ENCODE assay signal across 14 mouse cellular contexts in the genomic region with DNA sequence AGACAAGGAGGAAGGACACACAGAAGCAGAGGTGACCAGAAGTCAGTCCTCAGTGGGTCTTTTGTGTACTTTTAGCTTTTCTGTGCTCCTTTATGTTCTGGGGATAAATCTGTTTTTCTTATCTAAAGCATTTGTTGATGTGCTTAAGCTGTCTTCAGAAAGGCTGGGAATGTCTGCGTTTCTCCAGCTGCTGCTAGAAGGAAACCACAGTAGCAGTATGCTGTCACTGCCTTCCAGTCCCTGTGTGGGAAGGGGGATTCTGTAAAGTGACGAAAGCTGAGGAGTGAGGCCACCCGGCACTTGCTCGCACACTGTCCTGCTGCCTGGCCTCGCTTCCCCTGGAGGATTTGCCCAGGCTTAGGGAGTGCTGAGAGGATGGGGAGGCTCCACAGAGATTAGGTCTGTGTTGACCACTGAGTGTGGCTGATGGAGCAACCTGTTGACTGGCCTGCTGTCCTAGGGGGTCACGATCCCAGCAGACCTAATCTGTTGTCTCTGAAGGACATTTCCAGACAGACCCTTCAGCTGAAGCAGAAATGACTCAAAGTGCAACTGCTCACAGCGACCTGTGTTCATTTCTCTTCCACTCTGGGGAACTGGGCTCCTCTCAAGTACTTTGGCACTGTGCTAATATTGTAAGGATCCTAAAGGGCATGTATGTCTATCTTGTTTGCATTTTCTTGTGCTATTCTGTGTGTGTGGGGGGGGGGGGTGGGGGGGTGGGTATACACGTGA.
DNase-seq lines count a peak whose midpoint lies in the region; ATAC-seq lines count a peak whose summit lies in the region.
"Had no signal": no experiment of that assay in that cellular context is flagged by ENCODE, and none has a peak within 500 bp of the region (broad histone marks: within the 10 kb centered on the region; RNA-seq: fewer than 3 reads in every experiment).

No protein-coding gene starts in this region.

- H3K4me1 ChIP-seq in liver, embryonic 12.5 days = peaks cover 77% of the 10 kb centered on the region
- H3K4me1 ChIP-seq in forebrain, embryonic 14.5 days (ENCODE audit: control insufficient read depth, insufficient read depth, low read length) = peaks cover 22% of the 10 kb centered on the region
- no peaks in the 10 kb centered on the region for H3K4me1 ChIP-seq in intestine, embryonic 15.5 days (replicated peaks)
- H3K4me1 ChIP-seq: embryonic facial prominence, embryonic 12.5 days had no signal

- peak overlapping the region; percentile 57; the same call in 1 of the 2 replicates for H3K27ac ChIP-seq in liver, embryonic 12.5 days
- H3K27ac ChIP-seq in forebrain, embryonic 14.5 days (ENCODE audit: low read depth, low read length) = peak overlapping the region; percentile 67; the same call in 1 of the 2 replicates
- no peak overlapping the region for H3K27ac ChIP-seq in intestine, embryonic 15.5 days
- H3K27ac ChIP-seq: embryonic facial prominence, embryonic 12.5 days had no signal

- peak overlapping the region; percentile 43; the same call in 1 of the 2 replicates for H3K4me2 ChIP-seq in liver, embryonic 12.5 days
- peak overlapping the region; percentile 28 for H3K4me2 ChIP-seq in forebrain, embryonic 14.5 days (ENCODE audit: low read length)
- H3K4me2 ChIP-seq in intestine, embryonic 15.5 days (replicated peaks) = no peak overlapping the region
- H3K4me2 ChIP-seq: embryonic facial prominence, embryonic 12.5 days had no signal

- no peak overlapping the region for H3K4me3 ChIP-seq in liver, embryonic 12.5 days
- H3K4me3 ChIP-seq in forebrain, embryonic 14.5 days (ENCODE audit: low read depth, low read length) = no peak overlapping the region
- H3K4me3 ChIP-seq in intestine, embryonic 15.5 days (replicated peaks) = no peak overlapping the region
- H3K4me3 ChIP-seq: embryonic facial prominence, embryonic 12.5 days had no signal

- no peak for DNase-seq in frontal cortex, postnatal 14 days (ENCODE audit: low spot score in 2 of 2)
- DNase-seq in liver = no peak
- no peak for DNase-seq in forebrain, embryonic 14.5 days (ENCODE audit: low spot score)
- DNase-seq in heart, postnatal 4 days = peak; percentile 60
- DNase-seq in cerebellum, postnatal 36 days = no peak
- DNase-seq: adrenal gland, adult 8-10 months; lung, adult 18-20 months; thymus, postnatal 25 days had no signal

- 0 out of 2 replicates have a peak overlapping the region, but pooled peaks have one; percentile 31 for H3K9ac ChIP-seq in liver, embryonic 12.5 days
- H3K9ac ChIP-seq in forebrain, embryonic 14.5 days (ENCODE audit: low read length) = peak overlapping the region; percentile 30; the same call in 1 of the 2 replicates
- no peak overlapping the region for H3K9ac ChIP-seq in intestine, embryonic 15.5 days
- H3K9ac ChIP-seq: embryonic facial prominence, embryonic 12.5 days had no signal

- no peaks in the 10 kb centered on the region for H3K9me3 ChIP-seq in liver, embryonic 12.5 days (replicated peaks)
- no peaks in the 10 kb centered on the region for H3K9me3 ChIP-seq in forebrain, embryonic 14.5 days (replicated peaks; ENCODE audit: control insufficient read depth, low read length)
- no peaks in the 10 kb centered on the region for H3K9me3 ChIP-seq in intestine, embryonic 15.5 days
- H3K9me3 ChIP-seq: embryonic facial prominence, embryonic 12.5 days had no signal

- no peaks in the 10 kb centered on the region for H3K27me3 ChIP-seq in liver, embryonic 12.5 days (replicated peaks)
- H3K27me3 ChIP-seq in forebrain, embryonic 14.5 days (replicated peaks; ENCODE audit: control insufficient read depth, insufficient read depth, low read length) = no peaks in the 10 kb centered on the region
- no peaks in the 10 kb centered on the region for H3K27me3 ChIP-seq in intestine, embryonic 15.5 days (replicated peaks)
- H3K27me3 ChIP-seq: embryonic facial prominence, embryonic 12.5 days had no signal

- peaks cover 14% of the 10 kb centered on the region; the same call in 1 of the 2 replicates for H3K36me3 ChIP-seq in liver, embryonic 12.5 days
- peaks cover 18% of the 10 kb centered on the region; the same call in 1 of the 2 replicates for H3K36me3 ChIP-seq in forebrain, embryonic 14.5 days (ENCODE audit: control insufficient read depth, insufficient read depth, low read length)
- H3K36me3 ChIP-seq in intestine, embryonic 15.5 days = no peaks in the 10 kb centered on the region

- 68% methylated on average over 8 of the region's 8 CpGs for WGBS in liver, embryonic 12.5 days (ENCODE audit: insufficient replicate concordance)
- 73% methylated on average over 8 of the region's 8 CpGs for WGBS in forebrain, embryonic 14.5 days
- WGBS in intestine, embryonic 15.5 days = 69% methylated on average over 8 of the region's 8 CpGs

- peak; percentile 44 for ATAC-seq in frontal cortex, adult (ENCODE audit: low TSS enrichment)
- ATAC-seq in liver, embryonic 12.5 days = 0 out of 2 replicates have a peak, but pooled peaks have one; percentile 19
- no peak for ATAC-seq in forebrain, embryonic 14.5 days
- no peak for ATAC-seq in intestine, embryonic 15.5 days
- ATAC-seq: hindbrain, embryonic 16.5 days; midbrain, embryonic 16.5 days had no signal

Comparison
In these comparisons a context has a peak if more than half of its experiments do, and no peak if none do; other contexts are left out.
1. ATAC-seq: peak in frontal cortex, adult (single experiment) and liver, embryonic 12.5 days (single experiment); none in forebrain, embryonic 14.5 days (single experiment) and intestine, embryonic 15.5 days (single experiment).